Mouse (Mus musculus) bone marrow macrophage, adult 2 months (primary cell): ENCODE data around the gene Mta3. TPM values are rescaled to one million over a fixed set of nuclear protein-coding genes. Genes with fewer than 3 reads are reported as not detected.

Experiments used
- H3K27ac ChIP-seq: 2 replicates; pipeline ENCODE4 v1.5.1; 2012; ENCODE audit warnings: low read depth, low read length; ENCODE audit not compliant: insufficient read depth
- H3K4me1 ChIP-seq: 2 replicates; pipeline ENCODE4 v1.6.1; 2012; ENCODE audit warnings: low read length; ENCODE audit not compliant: control insufficient read depth, insufficient read depth
- H3K4me3 ChIP-seq: 2 replicates; pipeline ENCODE4 v1.5.1; 2012; ENCODE audit warnings: mild to moderate bottlenecking, low read length, moderate library complexity; ENCODE audit not compliant: insufficient read depth
- CTCF ChIP-seq: IDR thresholded peaks from 2 replicates; pipeline ENCODE4 v1.5.1; 2012; ENCODE audit warnings: low read depth, mild to moderate bottlenecking, low read length, moderate library complexity
- POLR2A ChIP-seq: IDR thresholded peaks from 2 replicates; pipeline ENCODE4 v1.6.1; 2012; ENCODE audit warnings: mild to moderate bottlenecking, low read depth, low read length, borderline replicate concordance
- polyA plus RNA-seq: library from polyadenylated mRNA; stranded (reverse); fragments of >200 nt; gene quantifications from 2 replicates; pipeline ENCODE4 v1.2.4, GENCODE M21; 2012; ENCODE audit not compliant: missing spikeins, insufficient read depth, insufficient read length

Mta3 gene
- polyA plus RNA-seq, 1 experiment, result 57.5 TPM

DNA sequence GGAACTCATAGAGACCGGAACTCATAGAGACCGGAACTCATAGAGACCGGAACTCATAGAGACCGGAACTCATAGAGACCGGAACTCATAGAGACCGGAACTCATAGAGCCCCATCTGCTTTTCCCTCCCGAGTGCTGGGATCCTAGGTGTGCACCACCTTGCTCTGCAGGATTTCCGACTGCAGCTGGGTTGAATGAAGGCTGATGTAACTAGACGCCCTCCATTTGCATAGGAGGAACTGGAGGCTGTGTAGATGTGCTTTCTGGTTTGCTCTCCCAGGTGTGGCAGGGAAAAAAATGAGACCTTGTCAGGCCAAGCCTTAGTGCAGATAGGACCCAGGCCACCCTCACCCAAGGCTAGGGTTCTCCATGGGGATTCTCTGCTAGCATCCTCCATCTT, 23.1 kb downstream of the Mta3 start:
- Histone ChIP-seq H3K4me3 (no peak overlapping the region), H3K27ac (no peak overlapping the region), H3K4me1 (peaks cover 29% of the 10 kb centered on the region)
- TF ChIP-seq POLR2A (no peak), CTCF (no peak)

DNA sequence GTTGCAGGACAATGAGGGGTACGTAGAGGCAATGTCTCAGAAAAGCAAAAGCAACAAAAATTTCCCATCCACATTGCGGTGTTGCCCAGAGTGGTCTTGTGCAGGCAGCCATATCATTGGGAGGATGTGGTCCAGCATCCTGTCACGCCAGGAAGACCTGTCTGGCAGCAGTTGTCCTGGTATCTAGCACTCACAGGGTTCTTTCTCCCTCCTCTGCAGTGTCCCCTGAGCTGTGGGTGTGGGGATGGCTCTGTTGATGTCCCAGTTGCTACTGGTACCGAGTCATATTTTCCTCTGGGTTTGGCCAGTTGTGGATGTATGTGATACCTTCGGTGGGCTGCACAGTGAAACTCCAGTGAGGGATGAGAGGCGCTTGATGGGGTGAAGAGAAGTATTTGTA, 24.2 kb downstream of the Mta3 start:
- no peak overlapping the region for H3K4me3 ChIP-seq
- peaks cover 29% of the 10 kb centered on the region for H3K4me1 ChIP-seq
- no peak overlapping the region for H3K27ac ChIP-seq
- TF ChIP-seq CTCF, result no peak

DNA sequence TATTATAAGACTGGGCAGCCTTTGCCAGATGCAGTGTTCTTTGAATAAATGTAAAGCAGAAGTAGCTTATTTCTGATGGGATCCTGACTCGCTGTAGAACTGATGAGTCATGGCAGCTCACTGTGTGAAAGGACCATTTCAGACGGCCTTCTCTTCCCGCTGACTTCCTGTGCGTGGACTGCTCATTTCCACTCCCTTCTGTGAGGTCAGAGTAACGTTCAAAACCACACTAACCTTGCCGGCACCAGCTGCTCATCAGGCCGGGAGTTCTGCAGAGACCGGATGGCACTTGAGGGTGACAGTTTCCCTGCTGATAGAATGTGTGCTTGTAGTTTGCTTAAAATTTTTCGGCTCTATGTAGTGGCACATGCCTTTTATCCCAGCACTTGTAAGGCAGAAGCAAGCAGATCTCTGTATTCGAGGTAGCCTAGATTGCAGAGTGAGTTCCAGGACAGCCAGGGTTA, 26.2 kb downstream of the Mta3 start:
- H3K27ac ChIP-seq, result peak overlapping the region; percentile 66
- H3K4me3 ChIP-seq, result peak overlapping the region; percentile 48
- TF ChIP-seq POLR2A, result no peak
- TF ChIP-seq CTCF, result no peak
- peaks cover 28% of the 10 kb centered on the region for H3K4me1 ChIP-seq

DNA sequence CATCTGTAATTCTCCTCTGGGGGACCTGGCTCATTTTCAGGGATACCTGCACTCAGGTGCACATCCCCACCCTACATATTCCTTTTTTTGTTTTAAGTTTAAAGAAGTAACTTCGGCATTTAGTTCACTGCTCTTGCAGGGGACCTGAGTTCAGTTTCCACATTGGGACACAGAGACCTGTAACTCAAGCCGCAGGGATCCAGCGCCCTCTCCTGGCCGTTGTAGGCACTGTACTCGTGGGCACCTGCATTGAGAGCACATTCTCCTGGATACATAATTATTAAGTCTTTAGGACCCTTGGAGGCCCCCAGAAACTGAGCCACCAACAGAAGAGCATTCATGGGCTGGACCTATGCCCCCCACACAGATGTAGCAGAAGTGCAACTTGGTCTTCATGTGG, 26.8 kb downstream of the Mta3 start:
- H3K4me3 ChIP-seq, result peak overlapping the region; percentile 43; the same call in 1 of the 2 replicates
- H3K4me1 ChIP-seq, result peaks cover 24% of the 10 kb centered on the region
- no peak overlapping the region for H3K27ac ChIP-seq
- TF ChIP-seq POLR2A (no peak), CTCF (peak; percentile 95)

DNA sequence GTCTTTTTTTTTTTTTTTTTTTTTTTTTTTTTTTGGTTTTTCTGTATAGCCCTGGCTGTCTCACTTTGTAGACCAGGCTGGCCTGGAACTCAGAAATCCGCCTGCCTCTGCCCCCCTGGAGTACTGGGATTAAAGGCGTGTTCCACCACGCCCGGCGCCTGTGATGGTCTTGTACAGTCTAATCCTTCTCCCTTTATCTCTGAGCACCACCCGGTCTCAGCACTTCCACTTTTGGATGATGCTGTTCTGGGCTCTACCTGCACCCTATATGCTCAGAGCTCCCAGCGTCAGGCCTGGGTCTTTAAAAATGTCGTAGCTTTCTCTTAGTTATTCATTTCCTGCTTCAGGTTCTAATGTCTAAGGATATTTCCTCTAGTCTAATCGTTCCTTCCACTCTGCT, 30.7 kb downstream of the Mta3 start:
- H3K27ac ChIP-seq, result no peak overlapping the region
- peaks cover 6% of the 10 kb centered on the region for H3K4me1 ChIP-seq
- no peak overlapping the region for H3K4me3 ChIP-seq
- TF ChIP-seq POLR2A (no peak), CTCF (no peak)

DNA sequence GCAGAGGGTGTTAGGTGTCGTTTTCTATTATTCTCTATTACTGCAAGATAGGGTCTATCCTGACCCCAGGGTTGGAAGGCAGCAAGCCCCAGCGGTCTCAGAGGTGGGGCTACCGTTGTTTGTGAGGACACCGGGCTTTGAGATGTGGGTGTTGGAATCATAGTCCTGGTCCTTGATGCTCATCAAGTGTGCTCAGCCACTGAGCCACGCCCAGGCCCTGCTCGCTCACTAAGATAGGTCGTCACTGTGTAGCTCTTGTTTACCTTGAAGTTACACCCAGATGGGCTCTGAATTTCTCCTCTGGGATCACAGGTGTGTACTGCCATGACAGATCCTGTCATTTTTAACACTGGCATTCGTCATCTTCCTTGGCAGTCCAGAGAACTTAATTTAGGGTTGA, 31.8 kb downstream of the Mta3 start:
- TF ChIP-seq CTCF, result no peak
- no peak for TF ChIP-seq POLR2A
- no peak overlapping the region for H3K4me3 ChIP-seq
- no peak overlapping the region for H3K27ac ChIP-seq
- peaks cover 3% of the 10 kb centered on the region; the same call in 1 of the 2 replicates for H3K4me1 ChIP-seq

DNA sequence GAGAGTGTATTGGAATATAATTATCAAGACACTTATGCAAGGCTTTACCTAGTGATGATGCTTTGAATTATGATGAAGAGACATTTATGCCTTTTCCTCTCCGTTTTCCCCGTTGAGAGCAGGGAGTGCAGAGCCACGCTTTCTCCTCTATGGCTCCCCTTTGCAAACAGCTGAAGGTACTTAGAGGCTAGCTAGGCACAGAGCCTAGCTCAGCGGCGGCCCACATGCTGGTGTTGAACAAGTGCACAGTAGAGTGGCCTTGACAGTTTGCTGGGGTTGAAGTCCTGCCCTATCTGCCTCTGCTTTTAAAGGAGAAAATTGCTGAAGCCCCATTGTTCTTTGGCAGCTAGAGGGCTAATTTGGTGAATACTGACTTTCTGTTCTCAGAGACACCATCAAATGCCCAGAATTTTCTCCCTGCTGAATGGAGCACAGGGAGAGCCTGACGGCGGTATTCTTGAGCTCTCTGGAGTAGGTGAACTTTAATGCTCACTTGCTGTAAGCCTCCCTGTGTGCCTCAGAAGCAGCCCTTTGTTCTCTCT, 34.2 kb downstream of the Mta3 start:
- Histone ChIP-seq H3K4me1 (no peaks in the 10 kb centered on the region), H3K4me3 (no peak overlapping the region), H3K27ac (no peak overlapping the region)
- TF ChIP-seq POLR2A, result no peak

DNA sequence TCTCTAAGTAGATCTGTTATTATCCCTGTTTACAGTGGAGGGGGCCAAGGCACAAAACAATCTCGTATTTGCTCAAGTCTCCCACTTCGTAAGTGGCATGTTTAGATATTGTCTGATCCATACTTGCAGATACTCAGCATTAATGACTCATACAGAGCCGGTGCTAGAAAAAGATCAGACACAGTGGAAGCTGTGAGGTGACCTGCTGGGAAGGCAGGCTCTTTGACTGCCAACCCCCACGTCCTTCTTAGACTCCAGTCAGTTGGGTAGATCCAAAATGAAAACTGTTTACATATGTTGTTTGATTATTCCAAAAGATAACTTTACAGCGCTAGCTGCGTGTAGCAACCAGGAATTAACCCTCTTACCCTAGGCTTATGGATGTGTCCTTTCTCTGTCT, 35.3 kb downstream of the Mta3 start:
- no peaks in the 10 kb centered on the region for H3K4me1 ChIP-seq
- no peak for TF ChIP-seq POLR2A
- no peak for TF ChIP-seq CTCF
- no peak overlapping the region for H3K27ac ChIP-seq
- no peak overlapping the region for H3K4me3 ChIP-seq

DNA sequence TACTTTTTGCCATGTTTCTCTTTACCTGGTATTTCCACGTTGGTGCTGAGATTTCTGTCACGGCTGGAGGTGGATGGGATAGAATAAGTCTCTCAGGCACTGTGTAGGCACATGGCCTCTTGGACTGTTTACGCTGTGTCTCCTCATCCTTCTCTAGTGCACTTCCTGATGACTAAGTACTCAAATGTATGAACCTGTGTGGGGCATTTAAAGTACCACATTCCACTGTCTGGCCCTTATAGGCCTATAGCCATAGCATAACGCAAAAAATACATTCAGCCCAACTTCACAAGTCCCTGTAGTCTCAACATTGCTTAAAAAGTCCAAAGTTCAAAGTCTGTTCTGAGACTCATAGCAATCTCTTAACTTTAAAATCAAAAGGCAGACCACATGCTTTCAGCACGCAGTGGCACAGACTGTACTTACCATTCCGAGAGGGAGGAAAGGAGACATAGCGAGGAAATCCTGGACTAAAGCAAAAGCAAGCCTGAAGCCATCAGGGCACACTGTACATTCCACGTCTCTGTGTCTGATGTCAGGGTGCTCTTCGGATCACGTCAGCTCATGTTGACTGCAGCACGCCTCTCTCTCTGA, 38.4 kb downstream of the Mta3 start:
- no peaks in the 10 kb centered on the region for H3K4me1 ChIP-seq
- H3K4me3 ChIP-seq, result no peak overlapping the region
- TF ChIP-seq CTCF, result no peak
- H3K27ac ChIP-seq, result no peak overlapping the region

DNA sequence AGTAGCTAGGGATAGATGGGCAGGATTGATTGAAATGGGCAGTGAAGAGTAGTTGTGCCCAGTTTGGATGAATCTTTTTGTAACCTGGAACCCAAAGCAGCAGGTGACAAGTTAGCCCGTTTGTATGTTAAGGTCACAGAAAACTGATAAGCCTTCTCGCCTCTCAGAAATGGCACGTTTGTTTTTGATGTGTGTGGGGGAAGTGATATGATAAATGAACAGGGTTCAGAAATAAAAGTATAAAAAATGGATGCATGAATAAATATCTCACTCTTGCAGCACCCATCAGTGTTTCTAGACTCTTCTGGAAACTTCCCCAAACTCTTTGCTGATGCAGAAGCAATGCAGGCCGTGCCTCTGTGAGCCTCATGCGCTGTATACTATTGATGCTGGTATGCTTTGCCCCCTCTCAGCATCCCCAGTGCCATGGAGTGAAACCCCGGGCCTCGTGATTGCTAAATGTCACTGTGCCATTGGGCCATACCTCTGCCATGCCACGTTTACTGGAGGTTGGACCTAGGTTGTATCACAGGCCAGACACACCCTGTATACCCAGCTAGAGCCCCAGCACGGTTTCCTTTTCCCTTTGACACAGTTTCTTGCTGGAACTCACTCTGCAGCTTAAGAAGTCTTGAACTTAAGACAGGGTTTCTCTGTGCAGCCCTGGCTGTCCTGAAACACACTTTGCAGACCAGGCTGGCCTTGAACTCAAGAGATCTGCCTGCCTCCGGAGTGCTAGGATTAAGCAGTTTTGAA, 41.6 kb downstream of the Mta3 start:
- TF ChIP-seq POLR2A (no peak), CTCF (no peak)
- Histone ChIP-seq H3K4me3 (no peak overlapping the region), H3K4me1 (no peaks in the 10 kb centered on the region), H3K27ac (no peak overlapping the region)
